Mouse (Mus musculus) liver, embryonic 13.5 days (tissue): ENCODE results near the gene Filip1l. TPM values are rescaled to one million over a fixed set of nuclear protein-coding genes. Genes with fewer than 3 reads are reported as not detected.
A peak's percentile ranks its signal among the peaks of the same experiment; 100 is the strongest.

Experiments used
- ATAC-seq: fragments of 200-750 bp; cut with Nextera tagmentation; 2 replicates; pipeline ENCODE4 v1.8.0; 2017; ENCODE audit warnings: low read depth, mild to moderate bottlenecking, moderate number of reproducible peaks, moderate library complexity
- DNase-seq: peaks from one replicate; pipeline ENCODE4 v3.0.0; 2022
- H3K27ac ChIP-seq: fragments of 300-500 bp; sonication (generic); 2 replicates; pipeline ENCODE4 v1.5.1; 2015; ENCODE audit warnings: moderate library complexity, mild to moderate bottlenecking, inconsistent platforms
- H3K27me3 ChIP-seq: fragments of 300-500 bp; sonication (generic); 2 replicates; pipeline ENCODE4 v1.6.1; 2015; ENCODE audit warnings: mild to moderate bottlenecking, inconsistent platforms
- H3K36me3 ChIP-seq: fragments of 300-500 bp; sonication (generic); 2 replicates; pipeline ENCODE4 v1.6.1; 2015; ENCODE audit warnings: mild to moderate bottlenecking, inconsistent platforms
- H3K4me1 ChIP-seq: fragments of 300-500 bp; sonication (generic); replicated peaks from 2 replicates; pipeline ENCODE4 v1.6.1; 2015; ENCODE audit warnings: inconsistent platforms
- H3K4me2 ChIP-seq: fragments of 300-500 bp; sonication (generic); 2 replicates; pipeline ENCODE4 v1.6.1; 2015; ENCODE audit warnings: inconsistent platforms, mild to moderate bottlenecking, moderate library complexity
- H3K4me3 ChIP-seq: fragments of 300-500 bp; sonication (generic); replicated peaks from 2 replicates; pipeline ENCODE4 v1.5.1; 2015; ENCODE audit warnings: mild to moderate bottlenecking, inconsistent platforms
- H3K9ac ChIP-seq: fragments of 300-500 bp; sonication (generic); 2 replicates; pipeline ENCODE4 v1.6.1; 2015; ENCODE audit warnings: mild to moderate bottlenecking, inconsistent platforms
- H3K9me3 ChIP-seq: fragments of 300-500 bp; sonication (generic); replicated peaks from 2 replicates; pipeline ENCODE4 v1.6.1; 2016; ENCODE audit warnings: inconsistent platforms
- WGBS: fragments of 180-500 bp; shearing (Covaris S2); methylation state at CpG from one replicate; pipeline ENCODE4 v1.1.7; 2015; ENCODE audit not compliant: insufficient replicate concordance; 5-methylcytosine and 5-hydroxymethylcytosine counted together
- polyA plus RNA-seq: library from polyadenylated mRNA; unstranded; fragments of >200 nt; fragmentation: Nextera tagmentation; extraction: Ambion mirVana; gene quantifications from 2 replicates; pipeline ENCODE4 v1.2.1, GENCODE M21; 2015

Gene Filip1l
- polyA plus RNA-seq, 1 experiment from 2014 or later: 2.7 TPM

DNA sequence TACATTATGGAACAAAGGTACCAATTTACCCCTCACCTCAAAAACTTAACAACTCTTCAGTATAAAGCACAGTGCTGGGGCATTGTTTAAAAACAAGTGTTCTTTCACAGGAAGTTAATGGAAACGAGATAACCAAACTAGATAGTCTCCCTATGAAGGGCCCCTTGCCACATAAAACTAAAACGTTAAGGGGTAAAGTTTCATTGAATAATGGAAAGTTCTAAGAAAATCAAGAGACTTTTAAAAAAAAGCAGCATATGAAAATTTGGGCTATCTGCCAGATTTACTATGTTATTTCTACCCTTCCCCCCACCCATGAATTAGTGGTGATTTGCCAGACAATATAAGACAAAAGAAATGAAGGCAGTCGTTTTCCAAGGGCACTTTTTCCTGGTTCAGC, 232.3 kb downstream of the Filip1l start:
- H3K27me3 ChIP-seq: no peaks in the 10 kb centered on the region
- no peak overlapping the region for H3K9ac ChIP-seq
- no peak overlapping the region for H3K4me3 ChIP-seq
- H3K9me3 ChIP-seq: no peaks in the 10 kb centered on the region
- H3K4me1 ChIP-seq: peaks cover 3% of the 10 kb centered on the region; the same call in 1 of the 2 replicates
- H3K4me2 ChIP-seq: no peak overlapping the region
- DNase-seq (no peak), ATAC-seq (no peak)
- H3K27ac ChIP-seq: no peak overlapping the region
- no peaks in the 10 kb centered on the region for H3K36me3 ChIP-seq
- 12% methylated on average over 3 of the region's 3 CpGs for whole genome bisulfite sequencing

DNA sequence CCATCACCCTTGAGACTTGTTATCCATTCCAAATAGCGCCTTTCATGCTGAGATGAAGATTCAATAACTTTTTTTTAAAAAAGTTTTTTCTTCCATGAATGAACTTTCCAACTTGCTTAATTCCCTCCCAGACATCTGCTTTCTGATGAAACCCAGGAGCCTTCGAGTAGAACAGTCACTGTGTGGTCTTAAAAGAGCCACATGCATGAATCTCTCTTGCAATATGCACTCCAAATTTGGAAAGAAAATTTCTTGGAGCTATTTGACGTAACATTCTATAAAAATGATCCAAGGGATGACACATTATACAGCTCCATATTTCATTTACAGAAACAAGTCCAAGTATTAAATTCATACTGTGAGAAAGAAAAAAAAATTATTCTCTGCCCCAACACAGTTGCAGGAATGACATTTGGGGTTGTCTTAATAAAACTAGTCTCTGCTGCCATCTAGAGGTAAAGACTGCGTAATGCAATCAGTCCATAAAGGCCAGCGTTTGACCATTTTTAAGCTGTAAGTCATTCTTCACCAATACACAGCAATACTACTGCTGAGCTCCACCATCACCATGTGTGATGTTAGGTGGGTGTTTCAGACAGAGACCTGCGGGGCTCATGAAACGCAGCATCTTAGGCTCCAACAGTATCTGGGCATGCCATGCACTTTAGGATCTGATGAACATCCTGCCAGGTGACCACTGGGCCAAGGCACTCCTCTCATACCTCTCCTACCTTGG, 240.7 kb downstream of the Filip1l start:
- no peaks in the 10 kb centered on the region for H3K27me3 ChIP-seq
- no peak overlapping the region for H3K27ac ChIP-seq
- DNase-seq: no peak
- no peak overlapping the region for H3K9ac ChIP-seq
- no peak overlapping the region for H3K4me3 ChIP-seq
- no peak for ATAC-seq
- H3K36me3 ChIP-seq: no peaks in the 10 kb centered on the region
- H3K9me3 ChIP-seq: no peaks in the 10 kb centered on the region
- 31% methylated on average over 7 of the region's 7 CpGs for WGBS
- H3K4me2 ChIP-seq: no peak overlapping the region
- no peaks in the 10 kb centered on the region for H3K4me1 ChIP-seq

DNA sequence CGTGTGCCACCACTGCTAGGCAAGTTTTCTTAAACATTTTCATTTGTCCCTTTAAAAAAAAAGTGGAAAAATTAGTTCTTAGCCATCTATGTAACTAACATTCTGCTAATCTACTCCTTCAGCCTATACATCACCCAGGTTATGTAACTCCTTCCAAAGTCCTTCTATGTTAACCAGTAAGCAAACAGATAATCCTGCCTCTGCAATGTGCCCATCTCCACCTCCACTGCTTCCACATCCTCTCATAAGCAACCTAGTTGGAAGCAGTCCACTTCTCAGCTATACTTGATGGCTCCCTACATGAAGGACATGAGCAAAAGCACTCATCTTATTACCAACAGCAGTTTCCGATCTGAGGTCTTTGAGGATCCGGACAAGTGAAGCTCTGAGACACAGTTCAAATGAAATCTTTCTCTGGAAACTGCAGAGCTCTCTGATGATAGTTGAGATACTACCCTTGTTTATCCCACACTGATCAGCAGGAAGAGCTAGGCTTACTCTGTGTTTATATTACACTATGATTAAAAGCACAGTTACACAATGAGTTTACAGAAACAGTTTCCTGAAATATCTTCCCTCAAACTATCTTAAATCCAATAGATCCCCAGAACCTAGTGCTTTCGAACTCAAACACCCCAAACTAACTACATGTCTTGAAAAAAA, 244.5 kb downstream of the Filip1l start:
- H3K27me3 ChIP-seq: no peaks in the 10 kb centered on the region
- no peaks in the 10 kb centered on the region for H3K4me1 ChIP-seq
- H3K4me2 ChIP-seq: no peak overlapping the region
- H3K27ac ChIP-seq: no peak overlapping the region
- ATAC-seq (no peak), DNase-seq (no peak)
- no peaks in the 10 kb centered on the region for H3K9me3 ChIP-seq
- 66% methylated on average over 4 of the region's 4 CpGs for WGBS
- no peak overlapping the region for H3K4me3 ChIP-seq
- no peaks in the 10 kb centered on the region for H3K36me3 ChIP-seq
- H3K9ac ChIP-seq: no peak overlapping the region

DNA sequence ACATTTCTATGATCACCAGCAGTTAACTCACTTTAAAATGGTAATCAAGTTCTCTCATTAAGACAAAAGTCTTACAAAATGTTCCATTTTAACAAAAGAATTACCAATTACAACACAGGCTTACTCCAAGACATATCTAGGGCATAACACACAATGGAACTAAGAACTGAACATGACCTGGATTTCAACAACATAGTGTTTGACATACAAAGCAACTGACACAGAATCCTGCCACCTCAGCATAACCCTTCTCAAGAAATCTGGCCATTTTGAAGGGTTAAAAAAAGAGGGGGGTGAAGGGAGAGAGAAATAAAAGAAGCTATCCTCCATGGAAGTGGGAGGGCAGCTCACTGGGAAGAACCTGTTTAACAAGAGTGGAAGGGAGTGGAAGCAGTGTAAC, 248.1 kb downstream of the Filip1l start:
- ATAC-seq (no peak), DNase-seq (no peak)
- H3K4me3 ChIP-seq: no peak overlapping the region
- no peak overlapping the region for H3K9ac ChIP-seq
- H3K4me1 ChIP-seq: peaks cover 12% of the 10 kb centered on the region
- H3K36me3 ChIP-seq: no peaks in the 10 kb centered on the region
- H3K27ac ChIP-seq: no peak overlapping the region
- H3K9me3 ChIP-seq: no peaks in the 10 kb centered on the region
- H3K4me2 ChIP-seq: no peak overlapping the region
- H3K27me3 ChIP-seq: no peaks in the 10 kb centered on the region

DNA sequence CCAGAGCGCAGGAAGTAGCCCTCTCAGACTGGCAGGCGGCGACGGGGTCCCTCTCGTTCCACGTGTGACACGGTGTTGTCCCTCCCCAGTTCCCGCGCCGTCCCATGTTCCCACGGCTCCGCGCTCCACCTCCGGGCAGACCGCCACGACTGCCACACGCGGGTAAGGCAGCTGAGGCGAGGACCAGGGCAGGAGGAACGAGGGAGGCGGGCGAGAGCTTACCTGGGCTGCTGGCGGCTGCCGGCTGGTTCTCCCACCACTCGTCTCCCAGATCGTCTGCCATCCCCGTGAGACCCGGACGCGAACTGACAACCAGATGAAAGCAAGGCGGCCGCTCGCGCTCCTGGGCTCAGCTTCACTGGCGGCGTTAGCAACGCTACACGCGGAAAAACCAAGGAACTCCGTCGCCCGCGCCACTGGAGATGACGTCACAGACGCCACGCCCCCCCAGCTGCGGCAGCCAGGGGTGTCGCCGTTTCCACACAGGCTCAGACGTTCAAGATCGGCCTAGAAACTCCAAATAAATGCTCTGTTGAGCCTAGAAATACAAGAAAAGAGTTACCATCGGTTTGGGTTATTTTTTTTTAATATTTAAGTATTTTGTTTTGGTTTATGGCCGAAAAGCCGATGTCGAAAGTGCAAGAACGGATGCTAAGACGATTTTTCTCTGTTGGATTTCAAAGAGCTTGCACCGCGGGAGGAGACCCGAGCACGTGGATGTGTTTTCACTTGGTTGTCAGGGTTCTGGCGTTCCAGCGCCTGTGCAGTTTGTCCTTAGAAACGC, 253.7 kb downstream of the Filip1l start, which contains the start of gene Cmss1:
Gene Cmss1, minus strand, starts transcription at position 421 of the 784 bp plus-strand sequence.
- peak within 1 kb of the TSS; percentile 80 for H3K4me3 ChIP-seq
- peaks cover 22% of the 10 kb centered on the region for H3K4me1 ChIP-seq
- under 1% methylated on average over 64 of the region's 64 CpGs for WGBS
- H3K27me3 ChIP-seq: no peaks in the 10 kb centered on the region
- H3K9ac ChIP-seq: peak within 1 kb of the TSS; percentile 79
- DNase-seq (peak; percentile 82), ATAC-seq (peak; percentile 89)
- H3K27ac ChIP-seq: peak within 1 kb of the TSS; percentile 23
- H3K9me3 ChIP-seq: no peaks in the 10 kb centered on the region
- H3K4me2 ChIP-seq: peak within 1 kb of the TSS; percentile 90
- no peaks in the 10 kb centered on the region for H3K36me3 ChIP-seq

DNA sequence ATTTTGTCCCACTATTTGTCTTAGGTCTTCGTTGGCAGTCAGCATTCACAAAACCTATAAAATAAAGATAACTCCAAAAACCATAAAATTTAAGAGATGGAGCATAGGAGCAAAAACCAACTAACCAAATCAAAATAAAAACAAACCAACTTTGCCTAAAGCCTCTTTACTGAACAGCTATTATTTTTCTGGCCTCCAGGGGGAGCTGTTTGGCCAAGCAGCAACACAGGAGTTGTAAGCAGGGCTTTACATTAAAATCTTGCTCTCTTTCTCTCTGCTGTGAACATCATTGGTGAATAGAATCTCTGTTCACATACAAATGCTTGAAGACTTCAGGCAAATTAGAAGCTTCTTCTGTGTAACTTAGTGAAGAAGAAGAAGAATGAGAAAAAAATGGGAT, 258.9 kb downstream of the Filip1l start:
- Histone ChIP-seq H3K36me3 (no peaks in the 10 kb centered on the region), H3K4me3 (no peak overlapping the region), H3K9me3 (no peaks in the 10 kb centered on the region), H3K27me3 (no peaks in the 10 kb centered on the region), H3K27ac (no peak overlapping the region), H3K4me1 (peaks cover 6% of the 10 kb centered on the region), H3K4me2 (no peak overlapping the region), H3K9ac (no peak overlapping the region)
- 0% methylated on average over 1 of the region's 1 CpGs for WGBS
- no peak for ATAC-seq
- no peak for DNase-seq

Other genes with a start within 250 kb of the Filip1l start
- gene Tomm70a, start 231.4 kb upstream of the Filip1l start, polyA plus RNA-seq: 30.7 and 34.3 TPM in 2 replicates
- gene Nit2, start 185.8 kb upstream of the Filip1l start, polyA plus RNA-seq: 39.5 and 42.0 TPM in 2 replicates
- 4.9 and 6.5 TPM in 2 replicates for gene Tbc1d23, start 121.6 kb upstream of the Filip1l start, polyA plus RNA-seq
- gene Tmem30c, start 60.2 kb upstream of the Filip1l start, polyA plus RNA-seq: not detected in 2 replicates